Mouse (Mus musculus) adipose tissue, adult 10 weeks (tissue): ENCODE measurements around the gene Igf2. TPM values are rescaled to one million over a fixed set of nuclear protein-coding genes. Genes with fewer than 3 reads are reported as not detected.

Experiments used
- polyA plus RNA-seq: library from polyadenylated mRNA; stranded (reverse); fragments of 350-450 nt; fragmentation: Illumina TruSeq; extraction: RNeasy Lipid Tissue Mini Kit (QIAGEN cat#74804); gene quantifications from one replicate; pipeline ENCODE4 v1.2.3, GENCODE M21; 2014; ENCODE audit warnings: low read depth, low replicate concordance

The Igf2 gene
- 9.7 TPM for polyA plus RNA-seq

GRCm38 (mm10) chr7:142666659-142667058 is at the start of gene Igf2:
Gene Igf2 (minus strand): TSS chr7:142666816.

GRCm38 (mm10) chr7:142669751-142670625 is 3.4 kb upstream of the Igf2 start, which contains the start of gene Gm49394:
Gene Gm49394 (minus strand): TSS chr7:142669942.

Other genes with a start within 250 kb of the Igf2 start
- not detected for gene Syt8, start 232.0 kb downstream of the Igf2 start, polyA plus RNA-seq
- gene Tnni2, start 225.0 kb downstream of the Igf2 start, polyA plus RNA-seq: 2.1 TPM
- 77.9 TPM for gene Lsp1, start 206.0 kb downstream of the Igf2 start, polyA plus RNA-seq
- gene Tnnt3, start 168.0 kb downstream of the Igf2 start, polyA plus RNA-seq: 1.1 TPM
- 37.7 TPM for gene Mrpl23, start 134.1 kb downstream of the Igf2 start, polyA plus RNA-seq
- not detected for gene Gm49394, start 3.1 kb upstream of the Igf2 start, polyA plus RNA-seq
- gene Ins2, start 76.6 kb upstream of the Igf2 start, polyA plus RNA-seq: not detected